8 mouse cellular contexts compared by ENCODE assay signal in genomic region chr4:148952328-148953222, GRCm38 (mm10).
A peak's percentile ranks its signal among the peaks of the same experiment; 100 is the strongest.
DNase-seq lines count a peak whose midpoint lies in the region; ATAC-seq and TF ChIP-seq lines count a peak whose summit lies in the region.

No protein-coding gene starts in this region.

- no peak for TF ChIP-seq POLR2A in cerebellum, adult 2 months (IDR thresholded peaks at IDR 0.05; ENCODE audit: borderline replicate concordance, insufficient read depth, low read length)
- no peak for TF ChIP-seq POLR2A in limb, embryonic 14.5 days (IDR thresholded peaks at IDR 0.05; ENCODE audit: borderline replicate concordance, extremely low read depth, insufficient read depth, insufficient read length)

- H3K4me1 ChIP-seq in cerebellum, adult 2 months (ENCODE audit: control insufficient read depth, insufficient read depth, low read length): peaks cover 11% of the 10 kb centered on the region; the same call in 1 of the 2 replicates
- peaks cover 66% of the 10 kb centered on the region for H3K4me1 ChIP-seq in lung, embryonic 15.5 days
- peaks cover 26% of the 10 kb centered on the region for H3K4me1 ChIP-seq in limb, embryonic 14.5 days (ENCODE audit: control insufficient read depth, insufficient read depth, low read length)

- H3K27ac ChIP-seq in cerebellum, adult 2 months (ENCODE audit: insufficient read depth, low read length): no peak overlapping the region
- H3K27ac ChIP-seq in lung, embryonic 15.5 days: no peak overlapping the region
- no peak overlapping the region for H3K27ac ChIP-seq in limb, embryonic 14.5 days (replicated peaks; ENCODE audit: low read depth, low read length)

- no peaks in the 10 kb centered on the region for H3K36me3 ChIP-seq in lung, embryonic 15.5 days
- no peaks in the 10 kb centered on the region for H3K36me3 ChIP-seq in limb, embryonic 14.5 days (ENCODE audit: control insufficient read depth, insufficient read depth, low read length)

- no peak for TF ChIP-seq CTCF in cerebellum, adult 2 months (IDR thresholded peaks at IDR 0.05; ENCODE audit: borderline replicate concordance, insufficient read depth, low read depth, low read length)

- peak overlapping the region; percentile 69 for H3K4me2 ChIP-seq in lung, embryonic 15.5 days
- peak overlapping the region; percentile 58 for H3K4me2 ChIP-seq in limb, embryonic 14.5 days (replicated peaks; ENCODE audit: low read depth, low read length, severe bottlenecking)

- ATAC-seq in lung, embryonic 15.5 days (ENCODE audit: borderline replicate concordance, extremely low read depth, low FRiP score, low TSS enrichment): no peak
- no peak for ATAC-seq in limb, embryonic 14.5 days (ENCODE audit: low FRiP score, low read depth)

- no peaks in the 10 kb centered on the region; the same call in 1 of the 2 replicates for H3K27me3 ChIP-seq in cerebellum, adult 2 months (ENCODE audit: control insufficient read depth, insufficient read depth, low read length)
- H3K27me3 ChIP-seq in lung, embryonic 15.5 days: peaks cover 57% of the 10 kb centered on the region
- peaks cover 68% of the 10 kb centered on the region for H3K27me3 ChIP-seq in limb, embryonic 14.5 days (ENCODE audit: control insufficient read depth, insufficient read depth, low read length)

- H3K4me3 ChIP-seq in cerebellum, adult 2 months (replicated peaks; ENCODE audit: insufficient read depth, low read depth, low read length): peak overlapping the region; percentile 0
- peak overlapping the region; percentile 31 for H3K4me3 ChIP-seq in lung, embryonic 15.5 days
- peak overlapping the region; percentile 32 for H3K4me3 ChIP-seq in limb, embryonic 14.5 days (replicated peaks; ENCODE audit: low read length)

- peak overlapping the region; percentile 22 for H3K9ac ChIP-seq in lung, embryonic 15.5 days
- H3K9ac ChIP-seq in limb, embryonic 14.5 days (ENCODE audit: low read depth, low read length, severe bottlenecking): peak overlapping the region; percentile 31; the same call in 1 of the 2 replicates

- 10% methylated on average over 68 of the region's 69 CpGs for WGBS in cerebellum, adult 2 months
- 8% methylated on average over 55 of the region's 69 CpGs for WGBS in lung, embryonic 15.5 days
- WGBS in limb, embryonic 14.5 days: 4% methylated on average over 45 of the region's 69 CpGs

- H3K9me3 ChIP-seq in lung, embryonic 15.5 days: no peaks in the 10 kb centered on the region
- H3K9me3 ChIP-seq in limb, embryonic 14.5 days (ENCODE audit: control insufficient read depth, low read length): no peaks in the 10 kb centered on the region

- DNase-seq in cerebellum, adult 2 months: no peak
- no peak for DNase-seq in cerebellum, adult 11 months
- DNase-seq in lung, postnatal 10 days: no peak
- DNase-seq in limb, embryonic 14.5 days (ENCODE audit: low spot score): no peak
- DNase-seq in right cerebral cortex, postnatal 10 days (ENCODE audit: low spot score in 2 of 2): peak; percentile 75 to 84
- no peak for DNase-seq in cerebellum, adult 9-10 months
- no peak for DNase-seq in testis, postnatal 14 days (ENCODE audit: low spot score)

Comparison
In these comparisons a context has a peak if more than half of its experiments do, and no peak if none do; other contexts are left out.
1. DNase-seq: peak in right cerebral cortex, postnatal 10 days (2 of 2); none in cerebellum, adult 2 months (0 of 2), cerebellum, adult 11 months (single experiment), lung, postnatal 10 days (single experiment), limb, embryonic 14.5 days (single experiment), cerebellum, adult 9-10 months (single experiment) and testis, postnatal 14 days (single experiment).
2. Peak in every context shown above with its lines, with median percentiles within 50 percentile points of each other: H3K4me3 ChIP-seq.